Mouse (Mus musculus) limb, embryonic 12.5 days (tissue): ENCODE results near the gene Magea10. TPM values are rescaled to one million over a fixed set of nuclear protein-coding genes. Genes with fewer than 3 reads are reported as not detected.

Experiments used
- ATAC-seq: fragments of 200-750 bp; cut with Nextera tagmentation; 2 replicates; pipeline ENCODE4 v1.8.0; 2017; ENCODE audit warnings: low read depth, moderate TSS enrichment; ENCODE audit not compliant: insufficient number of reproducible peaks, insufficient read depth, low FRiP score, low TSS enrichment
- H3K27ac ChIP-seq: fragments of 300-500 bp; sonication (generic); 2 replicates; pipeline ENCODE4 v1.5.1; 2016; ENCODE audit warnings: mild to moderate bottlenecking, moderate library complexity
- H3K27me3 ChIP-seq: fragments of 300-500 bp; sonication (generic); 2 replicates; pipeline ENCODE4 v1.6.1; 2016; ENCODE audit warnings: mild to moderate bottlenecking, moderate library complexity
- H3K36me3 ChIP-seq: fragments of 300-500 bp; sonication (generic); 2 replicates; pipeline ENCODE4 v1.6.1; 2016; ENCODE audit warnings: mild to moderate bottlenecking, moderate library complexity
- H3K4me1 ChIP-seq: fragments of 300-500 bp; sonication (generic); replicated peaks from 2 replicates; pipeline ENCODE4 v1.6.1; 2016
- H3K4me2 ChIP-seq: fragments of 300-500 bp; sonication (generic); 2 replicates; pipeline ENCODE4 v1.6.1; 2016; ENCODE audit warnings: mild to moderate bottlenecking, moderate library complexity
- H3K4me3 ChIP-seq: fragments of 300-500 bp; sonication (generic); replicated peaks from 2 replicates; pipeline ENCODE4 v1.5.1; 2016; ENCODE audit warnings: mild to moderate bottlenecking
- H3K9ac ChIP-seq: fragments of 300-500 bp; sonication (generic); replicated peaks from 2 replicates; pipeline ENCODE4 v1.6.1; 2016; ENCODE audit warnings: mild to moderate bottlenecking, moderate library complexity
- H3K9me3 ChIP-seq: fragments of 300-500 bp; sonication (generic); 2 replicates; pipeline ENCODE4 v1.6.1; 2016; ENCODE audit warnings: mild to moderate bottlenecking, moderate library complexity
- WGBS: fragments of 180-500 bp; shearing (Covaris S2); methylation state at CpG from one replicate; pipeline ENCODE4 v1.1.7; 2016; 5-methylcytosine and 5-hydroxymethylcytosine counted together
- polyA plus RNA-seq: library from polyadenylated mRNA; unstranded; fragments of >200 nt; fragmentation: Nextera tagmentation; extraction: Ambion mirVana; gene quantifications from 2 replicates; pipeline ENCODE4 v1.2.1, GENCODE M21; 2016

The Magea10 gene
- not detected in 2 replicates for polyA plus RNA-seq

DNA sequence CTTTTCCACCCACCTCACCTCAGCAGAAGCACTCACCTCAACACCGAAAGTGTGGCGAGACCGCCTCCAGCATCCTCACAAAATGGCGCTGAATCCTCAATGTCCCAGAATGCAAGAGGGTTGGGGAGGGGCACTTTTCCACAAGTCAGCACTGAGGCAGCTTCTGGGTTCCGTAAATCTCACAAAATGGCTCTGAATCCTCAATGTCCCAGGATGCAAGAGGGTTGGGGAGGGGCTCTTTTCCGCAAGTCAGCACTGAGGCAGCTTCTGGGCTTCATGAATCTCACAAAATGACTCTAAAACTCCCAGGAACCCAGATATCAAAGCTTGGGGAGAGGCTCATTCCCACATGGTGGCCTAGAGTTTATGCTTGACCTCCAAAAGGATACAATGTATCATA, at the start of gene Magea10:
TSS of gene Magea10 (minus strand) at position 101 of the 400 bp plus-strand sequence.
- no peak for ATAC-seq
- 93% methylated on average over 6 of the region's 6 CpGs for WGBS
- Histone ChIP-seq H3K36me3 (no peaks in the 10 kb centered on the region), H3K9me3 (no peaks in the 10 kb centered on the region), H3K9ac (no peak within 1 kb of the TSS), H3K4me3 (no peak within 1 kb of the TSS), H3K4me2 (no peak within 1 kb of the TSS), H3K4me1 (no peaks in the 10 kb centered on the region), H3K27ac (no peak within 1 kb of the TSS), H3K27me3 (no peaks in the 10 kb centered on the region)

DNA sequence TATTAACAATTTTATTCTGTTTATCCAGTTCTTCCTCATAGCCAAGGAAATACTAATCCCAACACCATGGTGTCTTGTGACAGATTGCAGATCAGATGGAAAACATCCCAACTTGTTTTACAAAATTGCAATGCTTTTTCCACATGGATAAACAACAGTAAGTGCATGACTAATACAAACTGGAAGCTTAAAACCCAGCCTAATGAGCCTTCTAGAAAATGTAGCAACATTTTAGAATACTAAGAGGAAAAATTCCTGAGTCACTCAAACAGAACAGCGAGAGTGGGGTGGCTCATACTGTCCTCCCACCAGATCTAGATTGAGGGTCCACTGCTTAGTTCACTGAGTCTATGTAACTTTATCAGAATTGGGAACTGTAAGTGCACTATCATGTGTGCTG, 4.7 kb downstream of the Magea10 start:
- Histone ChIP-seq H3K27ac (no peak overlapping the region), H3K4me1 (no peaks in the 10 kb centered on the region), H3K36me3 (no peaks in the 10 kb centered on the region), H3K4me2 (no peak overlapping the region), H3K9ac (no peak overlapping the region), H3K9me3 (no peaks in the 10 kb centered on the region), H3K27me3 (no peaks in the 10 kb centered on the region), H3K4me3 (no peak overlapping the region)
- WGBS, result 79% methylated on average over 1 of the region's 1 CpGs
- no peak for ATAC-seq

Other genes starting within 250 kb of the Magea10 start
- gene Magea4, start 164.8 kb downstream of the Magea10 start, polyA plus RNA-seq, result not detected in 2 replicates
- 3.8 and 4.3 TPM in 2 replicates for gene Gabre, start 112.1 kb downstream of the Magea10 start, polyA plus RNA-seq